Mouse (Mus musculus) subcutaneous adipose tissue, adult 2 months (tissue): ENCODE results near the gene Prl4a1. TPM values are rescaled to one million over a fixed set of nuclear protein-coding genes. Genes with fewer than 3 reads are reported as not detected.

Experiments
- polyA plus RNA-seq: library from polyadenylated mRNA; depleted of rRNA; stranded (reverse); fragments of >200 nt; gene quantifications from 2 replicates; pipeline ENCODE4 v1.2.3, GENCODE M21; 2012; ENCODE audit warnings: low replicate concordance; rRNA removed

The Prl4a1 gene
- not detected in 2 replicates for polyA plus RNA-seq

DNA sequence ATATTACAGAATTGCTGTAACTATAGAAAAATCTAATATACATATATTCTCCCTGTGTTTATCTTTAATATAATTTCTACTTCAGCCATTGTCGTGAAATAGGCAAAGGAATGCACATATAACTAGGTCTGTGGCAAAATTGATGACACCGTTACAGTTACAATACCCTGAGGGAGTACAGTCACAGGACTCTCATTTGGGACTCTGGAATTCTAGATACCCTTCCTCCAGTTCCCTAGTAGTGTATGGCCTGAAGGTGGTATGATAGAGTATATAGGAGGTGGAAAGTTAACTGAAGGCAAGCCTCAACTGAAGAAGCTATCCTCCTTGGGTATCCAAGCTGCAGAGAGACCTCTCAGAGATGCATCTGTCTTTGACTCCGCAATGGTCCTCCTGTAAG, at the start of gene Prl4a1:
Gene Prl4a1 (plus strand): TSS at position 301 of the 400 bp plus-strand sequence.

Other genes with a start within 250 kb of the Prl4a1 start
- gene Prl7c1, start 235.4 kb upstream of the Prl4a1 start, polyA plus RNA-seq: not detected in 2 replicates
- not detected in 2 replicates for gene Prl2a1, start 214.6 kb upstream of the Prl4a1 start, polyA plus RNA-seq
- gene Prl2c1, start 166.9 kb upstream of the Prl4a1 start, polyA plus RNA-seq: not detected in 2 replicates
- gene Prl5a1, start 126.3 kb downstream of the Prl4a1 start, polyA plus RNA-seq: not detected in 2 replicates
- gene Gm11361, start 241.3 kb downstream of the Prl4a1 start, polyA plus RNA-seq: 1.1 and 4.8 TPM in 2 replicates